Mouse (Mus musculus) NIH3T3 (cell line): ENCODE results near the gene 1700067K01Rik.
"Not testable (repeated sequence)": the region's sequence is repeated elsewhere in the genome, so short reads cannot be mapped to it uniquely, and the experiment has no call there.

ENCODE experiments used
- DNase-seq: peaks from one replicate; pipeline ENCODE4 v3.0.0-alpha.2; 2012; ENCODE audit warnings: low read depth

The 1700067K01Rik gene

DNA sequence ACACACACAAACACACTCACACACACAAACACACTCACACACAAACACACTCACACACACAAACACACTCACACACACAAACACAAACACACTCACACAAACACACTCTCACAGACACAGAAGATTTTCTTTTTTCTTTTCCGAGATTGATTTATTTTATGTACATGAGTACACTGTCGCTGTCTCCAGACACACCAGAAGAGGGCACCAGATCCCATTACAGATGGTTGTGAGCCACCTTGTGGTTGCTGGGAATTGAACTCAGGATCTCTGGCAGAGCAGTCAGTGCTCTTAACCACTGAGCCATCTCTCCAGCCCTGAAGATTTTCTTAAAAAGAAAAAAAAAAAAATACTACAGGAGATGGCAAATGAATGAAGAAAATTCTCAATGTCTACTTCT, 18.1 kb upstream of the 1700067K01Rik start:
- DNase-seq: not testable (repeated sequence)

- no peak for DNase-seq
Observed at GRCm38 (mm10) chr8:83989243-83989642, 12.1 kb upstream of the 1700067K01Rik start.

DNA sequence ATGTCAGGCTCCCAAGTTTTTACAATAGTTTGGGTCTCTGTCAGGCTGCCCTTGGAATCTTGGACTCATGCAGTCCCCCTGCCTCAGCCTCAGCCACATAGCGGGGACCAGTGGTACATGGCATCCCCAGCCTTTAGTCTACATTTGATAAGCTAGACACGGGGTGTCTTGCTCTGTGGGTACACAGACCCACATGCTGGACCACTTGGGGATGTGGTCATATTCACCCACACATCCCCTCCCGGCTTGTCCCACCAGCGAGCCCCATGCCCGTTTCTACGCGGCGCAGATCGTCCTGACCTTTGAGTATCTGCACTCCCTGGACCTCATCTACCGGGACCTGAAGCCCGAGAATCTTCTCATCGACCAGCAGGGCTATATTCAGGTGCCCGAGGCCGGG, 11.1 kb upstream of the 1700067K01Rik start:
- DNase-seq: no peak

DNA sequence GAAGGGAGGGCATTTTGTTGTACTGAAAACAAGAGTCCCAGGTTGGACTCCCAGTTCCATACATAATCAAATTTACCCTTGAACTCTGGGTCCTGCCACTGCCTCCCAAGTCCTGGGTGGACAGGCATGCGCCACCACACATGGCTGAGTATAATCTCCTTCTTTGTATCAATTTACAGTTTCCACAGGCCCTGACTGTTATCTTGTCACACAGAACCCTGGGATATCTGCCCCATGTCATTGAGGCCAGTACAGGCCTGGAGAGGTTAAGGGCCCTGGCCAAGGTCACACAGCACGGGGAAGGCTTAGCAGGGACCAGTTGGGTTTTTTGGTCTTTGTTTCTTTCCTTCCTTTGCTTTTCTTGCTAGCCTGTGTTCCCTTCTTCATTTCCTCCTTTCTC, 8.8 kb upstream of the 1700067K01Rik start:
- no peak for DNase-seq

- DNase-seq: no peak
Observed at GRCm38 (mm10) chr8:83994030-83994429, 7.3 kb upstream of the 1700067K01Rik start.

- no peak for DNase-seq
Observed at GRCm38 (mm10) chr8:83995973-83996372, 5.3 kb upstream of the 1700067K01Rik start.

DNA sequence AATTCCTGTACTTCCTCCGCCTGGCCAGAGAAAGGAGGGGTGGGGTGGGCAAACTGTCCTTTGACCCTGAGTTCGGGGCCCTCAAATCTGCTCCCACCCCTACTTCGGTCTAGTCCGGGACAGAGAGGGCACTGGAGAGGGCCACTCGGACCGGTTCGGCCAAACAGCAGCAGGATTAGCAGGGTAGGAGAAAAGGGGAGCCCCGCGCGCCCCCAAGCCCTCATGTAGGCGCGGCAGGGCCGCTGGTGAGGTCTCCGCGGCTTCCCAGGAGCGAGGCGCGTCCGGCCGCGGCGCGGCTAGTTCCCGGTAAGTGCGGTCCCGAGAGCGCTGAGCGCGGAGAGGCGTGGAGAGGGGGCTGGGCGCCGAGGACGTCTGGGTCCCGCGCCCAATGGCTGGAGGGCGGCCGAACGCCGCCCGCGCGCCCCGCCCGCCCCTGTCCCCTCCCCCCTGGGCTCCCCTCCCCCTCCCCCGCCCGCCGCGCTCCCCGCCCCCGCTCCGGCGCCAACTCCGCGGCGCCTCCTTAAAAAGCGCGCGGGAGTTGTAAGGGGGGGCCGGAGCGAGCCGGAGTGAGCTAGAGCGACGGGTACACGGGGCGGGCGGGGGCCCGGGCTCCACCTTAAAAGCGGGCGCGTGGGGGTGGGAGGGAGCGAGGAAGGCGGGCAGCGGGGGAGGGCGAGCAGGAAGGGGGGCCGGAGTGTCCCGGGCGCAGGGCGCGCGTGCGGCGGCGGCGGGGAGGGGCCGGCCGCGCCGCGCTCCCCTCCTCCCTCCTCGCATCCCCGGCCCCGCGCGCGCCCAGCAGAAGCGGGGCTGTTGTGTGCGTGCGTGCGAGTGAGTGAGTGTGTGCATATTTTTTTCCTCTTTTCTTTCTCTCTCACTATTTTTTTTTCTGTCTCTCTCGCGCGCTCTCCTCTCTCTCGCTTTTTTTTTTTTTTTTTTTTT, 4.5 kb upstream of the 1700067K01Rik start:
- peak; percentile 95 for DNase-seq

DNA sequence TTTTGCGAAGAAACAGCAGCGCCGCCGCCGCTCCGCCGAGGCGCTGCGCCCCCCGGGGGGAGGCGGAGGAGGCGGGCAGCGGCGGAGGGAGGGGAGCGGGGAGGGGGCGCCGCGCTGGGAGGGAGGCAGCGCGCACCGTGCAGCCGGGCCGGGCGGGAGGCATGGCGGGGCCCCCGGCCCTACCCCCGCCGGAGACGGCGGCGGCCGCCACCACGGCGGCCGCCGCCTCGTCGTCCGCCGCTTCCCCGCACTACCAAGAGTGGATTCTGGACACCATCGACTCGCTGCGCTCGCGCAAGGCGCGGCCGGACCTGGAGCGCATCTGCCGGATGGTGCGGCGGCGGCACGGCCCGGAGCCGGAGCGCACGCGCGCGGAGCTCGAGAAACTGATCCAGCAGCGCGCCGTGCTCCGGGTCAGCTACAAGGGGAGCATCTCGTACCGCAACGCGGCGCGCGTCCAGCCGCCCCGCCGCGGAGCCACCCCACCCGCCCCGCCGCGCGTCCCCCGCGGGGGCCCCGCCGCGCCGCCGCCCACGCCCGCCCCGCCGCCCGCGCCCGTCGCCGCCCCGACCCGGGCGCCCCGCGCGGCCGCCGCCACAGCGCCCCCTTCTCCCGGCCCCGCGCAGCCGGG, 3.7 kb upstream of the 1700067K01Rik start, which contains the start of gene Samd1:
Samd1 (plus strand) TSS at position 162 of the 631 bp plus-strand sequence.
- peak; percentile 68 for DNase-seq

DNA sequence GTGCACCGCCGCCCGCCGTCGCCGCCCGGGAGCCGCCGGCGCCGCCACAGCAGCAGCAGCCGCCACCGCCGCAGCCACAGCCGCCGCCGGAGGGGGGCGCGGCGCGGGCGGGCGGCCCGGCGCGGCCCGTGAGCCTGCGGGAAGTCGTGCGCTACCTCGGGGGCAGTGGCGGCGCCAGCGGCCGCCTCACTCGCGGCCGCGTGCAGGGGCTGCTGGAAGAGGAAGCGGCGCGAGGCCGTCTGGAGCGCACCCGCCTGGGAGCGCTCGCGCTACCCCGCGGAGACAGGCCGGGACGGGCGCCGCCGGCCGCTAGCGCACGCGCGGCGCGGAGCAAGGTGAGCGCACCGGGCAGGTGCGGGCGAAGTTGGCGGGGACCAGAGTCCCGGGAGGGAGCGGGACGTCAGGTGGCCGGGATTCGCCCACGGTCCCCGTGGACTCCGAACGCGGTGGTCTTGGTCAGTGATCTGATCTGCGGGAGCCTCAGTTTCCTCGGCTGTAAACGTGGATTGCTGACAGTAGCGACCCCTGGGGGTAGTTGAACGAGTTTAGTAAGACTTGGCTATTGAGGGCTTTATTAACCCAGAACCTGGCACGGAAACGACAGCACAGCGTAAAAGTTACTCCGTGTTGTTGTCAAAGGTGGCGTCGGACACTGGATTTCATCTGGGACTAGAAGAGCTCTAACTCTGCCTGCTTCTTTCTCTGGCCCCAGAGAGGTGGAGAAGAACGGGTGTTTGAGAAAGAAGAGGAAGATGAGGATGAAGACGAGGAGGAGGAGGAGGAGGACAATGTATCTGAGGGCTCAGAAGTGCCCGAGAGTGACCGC, 2.9 kb upstream of the 1700067K01Rik start:
- peak; percentile 84 for DNase-seq

DNA sequence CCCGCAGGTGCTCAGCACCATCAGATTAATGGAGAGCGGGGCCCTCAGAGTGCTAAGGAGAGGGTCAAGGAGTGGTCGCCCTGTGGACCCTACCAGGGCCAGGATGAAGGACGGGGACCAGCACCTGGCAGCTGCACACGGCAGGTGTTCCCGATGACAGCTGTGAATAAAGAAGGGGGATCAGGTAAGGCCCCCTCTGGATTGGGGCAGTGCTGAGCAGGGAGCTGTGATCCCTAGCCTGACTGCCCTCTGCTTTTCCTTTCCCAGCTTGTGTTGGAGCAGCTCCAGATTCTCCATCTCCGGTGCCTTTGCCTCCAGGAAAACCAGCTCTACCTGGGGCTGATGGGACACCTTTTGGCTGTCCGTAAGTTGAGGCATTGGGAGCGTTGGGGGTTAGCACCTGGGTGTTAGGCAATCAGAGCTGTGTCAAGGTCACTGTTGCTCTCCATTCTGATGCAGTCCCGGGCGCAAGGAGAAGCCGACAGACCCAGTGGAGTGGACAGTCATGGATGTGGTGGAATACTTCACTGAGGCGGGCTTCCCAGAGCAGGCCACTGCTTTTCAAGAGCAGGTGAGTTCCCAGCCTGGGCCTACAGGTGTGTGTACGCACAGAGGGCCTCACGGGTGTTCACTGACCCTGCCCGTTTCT, 2.1 kb upstream of the 1700067K01Rik start:
- no peak for DNase-seq

GRCm38 (mm10) chr8:83999825-84000224, 1.5 kb upstream of the 1700067K01Rik start:
- DNase-seq: no peak

GRCm38 (mm10) chr8:84002957-84003611, 1.8 kb downstream of the 1700067K01Rik start:
- DNase-seq: peak; percentile 22

DNA sequence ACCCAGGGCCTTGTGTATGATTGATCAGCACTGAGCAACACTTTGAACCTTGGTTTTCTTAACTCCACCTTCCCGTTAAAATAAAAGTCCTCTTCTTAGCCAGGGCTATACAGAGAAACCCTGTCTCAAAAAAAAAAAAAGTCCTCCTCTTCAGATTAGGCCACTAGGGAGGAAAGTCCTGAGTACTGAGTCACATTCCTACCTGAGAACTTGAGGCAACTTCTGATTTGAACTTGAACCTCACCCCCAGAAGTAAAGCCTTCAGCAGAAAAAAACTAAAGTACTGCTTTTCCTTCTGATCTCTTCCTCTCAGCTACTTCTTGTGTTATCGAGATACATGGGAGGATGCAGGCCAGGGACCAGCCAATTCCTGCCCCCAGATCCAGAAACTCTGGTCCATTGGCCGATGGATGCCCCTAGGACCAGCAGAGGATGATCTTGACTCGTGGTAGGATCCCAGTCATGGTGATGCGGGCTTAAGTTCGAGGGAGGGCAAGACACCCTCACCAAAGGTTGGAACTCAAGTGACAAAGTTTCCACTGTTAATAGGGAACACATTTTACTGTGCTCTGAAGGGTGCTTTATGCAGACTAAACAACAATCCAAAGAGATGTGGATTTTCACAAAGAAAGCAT, 2.4 kb downstream of the 1700067K01Rik start:
- DNase-seq: peak; percentile 36

GRCm38 (mm10) chr8:84004533-84005201, 3.4 kb downstream of the 1700067K01Rik start:
- peak; percentile 99 for DNase-seq

- not testable (repeated sequence) for DNase-seq
Observed at GRCm38 (mm10) chr8:84005502-84005901, 4.2 kb downstream of the 1700067K01Rik start.

- DNase-seq: peak; percentile 59
Observed at GRCm38 (mm10) chr8:84008362-84008761, 7.1 kb downstream of the 1700067K01Rik start.

- DNase-seq: peak; percentile 95
Observed at GRCm38 (mm10) chr8:84009876-84010275, 8.6 kb downstream of the 1700067K01Rik start.

DNA sequence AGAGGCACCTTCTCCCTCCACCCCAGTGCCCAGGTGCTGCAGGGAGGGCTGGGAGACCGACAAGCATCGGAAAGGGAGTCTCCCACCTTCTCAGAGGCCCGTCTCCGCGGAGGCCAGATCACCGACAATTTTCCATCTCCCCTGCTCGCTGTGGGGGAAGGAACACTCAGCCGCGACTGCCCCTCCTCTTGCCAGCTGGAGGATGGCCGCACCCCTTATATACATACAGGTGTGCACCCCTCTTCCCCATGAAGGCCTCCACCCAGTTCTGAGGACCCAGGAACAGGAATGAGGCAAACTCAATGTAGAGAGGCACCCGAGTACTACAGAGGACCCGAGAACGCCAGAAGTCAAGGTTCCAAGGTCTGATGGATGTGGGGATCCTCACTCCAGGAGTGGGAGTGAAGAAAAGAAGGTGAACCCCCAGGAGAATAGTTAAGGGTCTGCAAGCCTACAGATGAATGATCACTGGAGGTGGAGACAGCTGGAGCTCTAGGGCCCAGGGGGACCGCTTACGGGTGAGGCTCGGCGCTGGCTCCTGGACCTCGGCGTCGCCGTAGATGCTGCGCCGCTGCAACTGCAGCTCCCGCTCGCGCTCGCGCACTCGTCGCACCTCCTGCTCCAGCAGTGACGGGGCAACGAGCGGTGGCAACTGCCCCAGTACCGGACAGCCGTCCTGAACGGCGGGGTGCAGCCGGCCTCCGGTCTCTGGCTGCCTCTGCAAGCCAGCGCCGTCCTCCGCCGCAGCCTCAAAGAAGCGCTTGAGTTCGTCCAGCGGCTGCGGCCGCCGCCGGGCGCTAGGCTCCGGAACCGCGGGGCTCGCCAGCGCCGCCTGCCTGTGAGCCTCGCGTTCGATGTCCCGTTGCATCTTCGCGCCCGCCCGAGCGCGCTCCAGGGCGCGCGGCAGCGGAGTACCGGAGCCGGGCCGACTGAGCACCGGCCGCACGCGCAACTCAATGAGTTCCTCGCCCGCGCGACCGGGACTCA, 9.6 kb downstream of the 1700067K01Rik start:
- peak; percentile 88 for DNase-seq
